Mouse (Mus musculus) heart, embryonic 14.5 days (tissue): ENCODE data around the gene Wdr60. TPM values are rescaled to one million over a fixed set of nuclear protein-coding genes. Genes with fewer than 3 reads are reported as not detected.
A peak's percentile ranks its signal among the peaks of the same experiment; 100 is the strongest.

Experiments
- ATAC-seq: fragments of 200-750 bp; cut with Nextera tagmentation; 2 replicates; pipeline ENCODE4 v1.8.0; 2017; ENCODE audit warnings: low read depth, moderate TSS enrichment; ENCODE audit not compliant: insufficient number of reproducible peaks, insufficient read depth, low FRiP score
- H3K27ac ChIP-seq, 2 experiments: fragments of 200-500 bp in 1 of 2; fragments of 300-500 bp in 1 of 2; sonication (generic) in 1 of 2; replicated peaks in 1 of 2; 2 replicates each; pipeline ENCODE4 v1.5.1; 2012 to 2014; ENCODE audit warnings: low read depth in 2 of 2, low read length in 2 of 2, control low read depth in 1 of 2, mild to moderate bottlenecking in 1 of 2, mixed read lengths in 1 of 2; ENCODE audit not compliant: control insufficient read depth in 1 of 2, insufficient read depth in 1 of 2
- H3K27me3 ChIP-seq: fragments of 300-500 bp; sonication (generic); 2 replicates; pipeline ENCODE4 v1.6.1; 2014; ENCODE audit warnings: mild to moderate bottlenecking, low read length, control low read depth; ENCODE audit not compliant: control insufficient read depth, insufficient read depth
- H3K36me3 ChIP-seq: fragments of 300-500 bp; sonication (generic); 2 replicates; pipeline ENCODE4 v1.6.1; 2014; ENCODE audit warnings: mild to moderate bottlenecking, control low read depth, low read length, mixed read lengths; ENCODE audit not compliant: control insufficient read depth, insufficient read depth
- H3K4me1 ChIP-seq, 2 experiments: fragments of 200-500 bp in 1 of 2; fragments of 300-500 bp in 1 of 2; sonication (generic) in 1 of 2; 2 replicates each; pipeline ENCODE4 v1.6.1; 2012 to 2014; ENCODE audit warnings: low read length in 2 of 2, control low read depth in 1 of 2, mixed read lengths in 1 of 2; ENCODE audit not compliant: control insufficient read depth in 2 of 2, insufficient read depth in 2 of 2
- H3K4me2 ChIP-seq: fragments of 300-500 bp; sonication (generic); 2 replicates; pipeline ENCODE4 v1.6.1; 2014; ENCODE audit warnings: mild to moderate bottlenecking, low read length
- H3K4me3 ChIP-seq, 2 experiments: fragments of 200-500 bp in 1 of 2; fragments of 300-500 bp in 1 of 2; sonication (generic) in 1 of 2; 2 replicates each; pipeline ENCODE4 v1.5.1; 2012 to 2014; ENCODE audit warnings: low read length in 2 of 2, mild to moderate bottlenecking in 2 of 2, control low read depth in 1 of 2, low read depth in 1 of 2, moderate library complexity in 1 of 2; ENCODE audit not compliant: control insufficient read depth in 1 of 2, insufficient read depth in 1 of 2
- H3K9ac ChIP-seq: fragments of 300-500 bp; sonication (generic); 2 replicates; pipeline ENCODE4 v1.6.1; 2014; ENCODE audit warnings: mild to moderate bottlenecking, low read length
- H3K9me3 ChIP-seq: fragments of 300-500 bp; sonication (generic); 2 replicates; pipeline ENCODE4 v1.6.1; 2016; ENCODE audit warnings: low read length, control low read depth; ENCODE audit not compliant: control insufficient read depth
- WGBS: fragments of 180-500 bp; shearing (Covaris S2); extraction: QIAGEN DNeasy Blood & Tissue Kit; methylation state at CpG from one replicate; pipeline ENCODE4 v1.1.7; 2014; 5-methylcytosine and 5-hydroxymethylcytosine counted together
- polyA plus RNA-seq: library from polyadenylated mRNA; unstranded; fragments of >200 nt; fragmentation: Nextera tagmentation; extraction: Ambion mirVana; gene quantifications from 2 replicates; pipeline ENCODE4 v1.2.1, GENCODE M21; 2014

Wdr60 gene
- polyA plus RNA-seq, 1 experiment from 2014 or later = 2.9 TPM

DNA sequence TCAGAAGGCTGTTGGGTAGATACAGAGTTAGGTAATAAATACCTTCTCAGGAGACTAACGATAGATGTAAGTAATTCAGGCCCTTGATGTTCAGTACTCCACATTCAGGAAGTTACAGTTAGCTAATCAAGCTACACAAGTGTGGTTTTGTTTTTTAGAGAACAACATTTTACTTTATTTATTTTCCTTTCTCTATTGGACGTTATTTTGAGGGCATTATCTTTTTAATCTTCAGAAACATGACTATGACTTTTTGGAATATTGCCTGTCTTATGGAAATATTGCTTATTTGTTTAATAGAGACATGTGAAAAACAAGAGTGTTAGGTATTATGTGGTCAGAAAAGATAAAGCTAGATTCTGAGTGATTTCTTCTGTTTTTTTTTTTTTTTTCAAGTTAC lies 30.4 kb upstream of the Wdr60 start:
- no peak overlapping the region for H3K4me2 ChIP-seq
- no peak overlapping the region for H3K27ac ChIP-seq
- H3K27me3 ChIP-seq = no peaks in the 10 kb centered on the region
- H3K9me3 ChIP-seq = no peaks in the 10 kb centered on the region
- ATAC-seq = no peak
- WGBS = 66% methylated on average over 2 of the region's 2 CpGs
- H3K9ac ChIP-seq = no peak overlapping the region
- no peaks in the 10 kb centered on the region for H3K36me3 ChIP-seq
- no peaks in the 10 kb centered on the region for H3K4me1 ChIP-seq
- no peak overlapping the region for H3K4me3 ChIP-seq

DNA sequence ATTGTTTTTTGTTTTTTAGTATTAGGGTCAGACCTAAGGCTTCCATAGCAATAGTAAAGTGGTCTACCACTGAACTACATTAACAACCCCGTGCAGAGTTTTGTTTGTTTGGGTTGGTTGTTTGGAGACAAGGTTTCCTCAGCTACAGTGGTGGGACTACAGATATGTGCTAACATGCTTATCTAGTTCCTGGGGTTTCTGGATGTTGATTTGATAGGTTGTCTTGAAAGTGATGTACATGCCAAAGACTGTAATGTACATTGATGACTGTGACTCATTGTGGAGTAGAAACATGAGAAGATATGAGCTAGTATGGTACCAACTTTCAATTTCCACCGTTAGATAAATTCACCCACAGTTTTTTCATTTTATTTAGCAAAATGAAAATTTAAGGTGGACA lies 20.7 kb upstream of the Wdr60 start:
- Histone ChIP-seq H3K4me3 (no peak overlapping the region), H3K27ac (no peak overlapping the region), H3K36me3 (no peaks in the 10 kb centered on the region; the same call in 1 of the 2 replicates), H3K4me2 (no peak overlapping the region), H3K9me3 (no peaks in the 10 kb centered on the region), H3K27me3 (no peaks in the 10 kb centered on the region), H3K4me1 (peaks cover 0 to 9% of the 10 kb centered on the region in 2 experiments; a peak in 2 of 4 replicates), H3K9ac (no peak overlapping the region)
- no peak for ATAC-seq
- 63% methylated on average over 2 of the region's 2 CpGs for WGBS

DNA sequence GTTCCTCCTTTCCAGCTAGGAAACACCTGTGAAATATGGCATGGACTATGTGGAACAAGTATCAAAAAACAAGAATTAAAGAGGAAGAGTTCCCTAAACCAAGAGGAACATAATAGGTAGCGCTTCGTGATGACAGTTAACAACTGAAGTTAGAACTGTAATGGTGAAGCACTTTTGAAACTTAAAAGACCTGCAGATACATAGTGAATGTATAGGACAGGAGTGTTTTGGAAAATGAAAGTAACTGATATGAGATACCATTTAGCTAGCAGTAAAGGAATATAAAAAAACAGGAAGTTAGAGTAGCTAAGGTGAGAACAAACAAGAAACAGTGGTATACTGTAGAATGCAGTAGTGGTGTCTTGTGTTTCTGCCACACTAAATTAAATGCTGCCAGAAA lies 20.0 kb upstream of the Wdr60 start:
- no peak for ATAC-seq
- Histone ChIP-seq H3K4me3 (no peak overlapping the region), H3K27ac (no peak overlapping the region)

DNA sequence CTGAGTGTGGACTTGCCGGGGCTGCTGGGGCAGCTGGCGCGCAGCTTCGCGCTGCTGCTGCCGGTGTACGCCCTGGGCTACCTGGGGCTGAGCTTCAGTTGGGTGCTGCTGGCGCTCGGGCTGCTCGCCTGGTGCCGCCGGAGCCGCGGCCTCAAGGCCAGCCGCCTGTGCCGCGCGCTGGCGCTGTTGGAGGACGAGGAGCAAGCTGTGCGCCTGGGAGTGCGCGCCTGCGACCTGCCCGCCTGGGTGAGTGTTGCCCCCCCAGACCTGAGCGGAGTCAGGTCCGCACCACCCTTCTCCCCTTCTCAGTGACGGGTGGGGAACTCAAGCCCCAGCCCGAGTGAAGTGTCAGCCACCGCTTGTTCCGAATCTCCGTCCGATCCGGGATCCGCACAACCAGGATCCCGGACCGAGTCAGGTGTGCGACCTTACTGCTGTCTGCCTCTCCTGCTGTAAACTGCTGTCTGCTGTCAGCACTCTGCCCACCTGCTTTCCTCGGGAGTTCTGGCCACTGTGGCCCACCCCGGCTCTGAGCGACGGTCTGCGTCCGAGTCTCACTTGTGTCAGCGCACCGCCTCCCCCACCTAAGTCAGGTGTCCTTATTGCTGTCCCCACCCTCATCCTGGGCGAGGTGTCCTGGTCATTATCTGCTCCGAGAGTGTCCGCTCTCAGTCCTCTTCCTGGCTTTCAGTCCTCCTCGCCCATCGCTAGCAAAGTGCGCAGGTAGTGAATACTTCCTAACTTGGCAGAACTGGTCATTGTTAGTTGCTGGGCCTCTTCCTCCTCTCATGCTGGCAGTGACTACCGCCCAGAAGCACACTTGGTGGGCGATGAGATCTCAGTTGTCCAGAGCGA lies 18.8 kb upstream of the Wdr60 start:
- Histone ChIP-seq H3K4me3 (peak overlapping the region; percentile 76 to 99), H3K27me3 (0 out of 2 replicates have a peak, but pooled peaks cover 2% of the 10 kb centered on the region), H3K36me3 (no peaks in the 10 kb centered on the region; the same call in 1 of the 2 replicates), H3K9me3 (no peaks in the 10 kb centered on the region), H3K27ac (peak overlapping the region; percentile 71 to 99), H3K4me1 (peaks cover 0 to 9% of the 10 kb centered on the region in 2 experiments; a peak in 2 of 4 replicates), H3K4me2 (peak overlapping the region; percentile 98), H3K9ac (peak overlapping the region; percentile 97)
- WGBS = under 1% methylated on average over 49 of the region's 55 CpGs
- no peak; the same call in 1 of the 2 replicates for ATAC-seq

More for the DNA sequence above, 20.0 kb upstream of the Wdr60 start:
- no peak overlapping the region for H3K9ac ChIP-seq
- no peaks in the 10 kb centered on the region for H3K27me3 ChIP-seq
- 90% methylated on average over 2 of the region's 2 CpGs for WGBS
- H3K4me1 ChIP-seq = peaks cover 0 to 9% of the 10 kb centered on the region in 2 experiments; a peak in 2 of 4 replicates
- H3K9me3 ChIP-seq = no peaks in the 10 kb centered on the region
- H3K4me2 ChIP-seq = no peak overlapping the region
- no peaks in the 10 kb centered on the region; the same call in 1 of the 2 replicates for H3K36me3 ChIP-seq

DNA sequence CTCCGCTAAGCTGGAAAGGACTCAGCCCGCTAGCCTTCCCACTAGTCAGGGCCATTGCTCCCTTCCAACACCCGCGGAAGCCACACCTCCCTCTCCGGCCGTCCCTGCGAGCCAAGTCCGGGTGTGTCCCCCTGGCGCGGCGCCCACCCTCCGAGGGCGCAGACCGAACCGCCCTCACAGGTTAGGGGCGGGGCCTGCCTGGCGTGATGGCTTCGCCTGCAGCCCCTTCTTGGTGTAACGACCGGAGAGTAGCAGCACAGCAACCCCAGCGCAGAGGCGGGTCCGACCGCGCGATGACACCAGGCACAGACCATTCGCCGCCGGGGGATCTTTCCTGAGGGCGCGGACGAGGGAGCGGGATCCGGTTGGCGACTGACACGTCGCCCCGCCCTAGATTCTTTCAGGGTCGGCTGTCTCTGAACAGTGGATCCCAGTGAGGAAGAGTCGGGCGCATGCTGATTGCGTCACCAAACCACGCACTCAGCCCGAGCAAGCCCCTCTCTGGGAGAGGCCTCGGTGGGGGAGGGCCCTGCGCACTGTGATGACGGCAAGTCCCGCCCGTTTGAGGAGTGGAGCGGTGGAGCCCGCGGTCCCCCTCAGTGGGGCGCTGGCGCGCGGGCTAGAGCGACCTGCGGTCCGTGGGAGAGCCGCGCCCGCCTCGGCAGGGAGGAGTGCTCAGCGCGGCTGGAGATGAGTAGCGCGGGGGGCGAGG lies 18.0 kb upstream of the Wdr60 start, which contains the start of gene Esyt2:
Esyt2 (plus strand) TSS at position 544 of the 712 bp plus-strand sequence.
- Histone ChIP-seq H3K36me3 (no peaks in the 10 kb centered on the region; the same call in 1 of the 2 replicates), H3K4me2 (peak within 1 kb of the TSS; percentile 98), H3K4me1 (peaks cover 0 to 9% of the 10 kb centered on the region in 2 experiments; a peak in 2 of 4 replicates), H3K27ac (peak within 1 kb of the TSS; percentile 91 to 99), H3K27me3 (0 out of 2 replicates have a peak, but pooled peaks cover 4% of the 10 kb centered on the region), H3K9ac (peak within 1 kb of the TSS; percentile 97), H3K4me3 (peak within 1 kb of the TSS; percentile 76 to 99), H3K9me3 (no peaks in the 10 kb centered on the region)
- WGBS = under 1% methylated on average over 68 of the region's 68 CpGs
- ATAC-seq = peak; percentile 98

DNA sequence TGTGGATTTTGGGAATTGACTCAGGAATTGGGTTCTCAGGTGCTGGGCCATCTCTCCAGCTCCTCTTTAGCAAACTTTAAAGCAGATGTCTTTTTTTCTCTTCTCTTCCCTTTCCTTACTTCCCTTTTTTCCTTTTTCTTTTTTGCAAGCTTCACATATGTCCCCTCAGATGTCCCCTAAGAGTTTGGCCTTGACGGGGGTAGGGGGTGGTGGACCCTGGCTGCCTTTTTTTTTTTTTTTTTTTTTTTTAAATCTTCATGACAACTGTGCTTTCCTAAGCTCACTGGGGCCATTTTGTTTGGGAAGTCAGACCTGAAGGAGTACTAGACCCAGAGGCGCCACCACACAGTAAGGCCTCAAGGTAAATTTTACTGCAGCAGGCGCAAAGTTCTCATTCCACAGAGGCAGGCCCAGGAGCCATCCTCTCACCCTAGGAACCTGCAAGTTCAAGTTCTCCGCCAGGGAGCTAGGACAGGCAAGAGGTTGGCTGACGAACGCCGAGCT lies 17.4 kb upstream of the Wdr60 start:
- ATAC-seq = no peak
- Histone ChIP-seq H3K4me1 (peaks cover 0 to 9% of the 10 kb centered on the region in 2 experiments; a peak in 2 of 4 replicates), H3K9me3 (no peaks in the 10 kb centered on the region), H3K4me3 (peak overlapping the region; percentile 76 to 99), H3K4me2 (peak overlapping the region; percentile 98), H3K9ac (peak overlapping the region; percentile 97), H3K27ac (peak overlapping the region; percentile 91 to 99), H3K27me3 (0 out of 2 replicates have a peak, but pooled peaks cover 4% of the 10 kb centered on the region), H3K36me3 (no peaks in the 10 kb centered on the region)
- 2% methylated on average over 7 of the region's 7 CpGs for WGBS

DNA sequence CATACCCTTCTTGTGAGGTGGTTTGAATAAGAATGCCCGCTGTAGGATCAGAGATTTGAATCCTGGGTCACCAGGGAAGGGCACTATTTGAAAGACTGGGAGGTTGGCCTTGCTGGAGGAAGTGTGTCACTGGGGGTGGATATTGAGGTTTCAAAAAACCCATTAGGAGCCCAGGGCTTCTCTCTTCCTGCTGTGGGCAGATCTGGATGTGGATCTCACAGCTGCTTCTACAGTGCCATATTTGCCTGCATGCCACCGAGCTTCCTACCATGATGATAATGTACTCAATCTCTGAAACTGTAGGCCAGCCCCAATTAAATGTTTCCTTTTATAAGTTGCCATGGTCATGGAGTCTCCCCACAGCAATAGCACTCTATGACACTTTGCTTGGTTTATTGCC lies 16.4 kb upstream of the Wdr60 start:
- peaks cover 9% of the 10 kb centered on the region for H3K27me3 ChIP-seq
- H3K4me1 ChIP-seq = peaks cover 0 to 9% of the 10 kb centered on the region in 2 experiments; a peak in 2 of 4 replicates
- ATAC-seq = no peak
- no peak overlapping the region for H3K27ac ChIP-seq
- H3K9ac ChIP-seq = no peak overlapping the region
- H3K4me2 ChIP-seq = no peak overlapping the region
- H3K36me3 ChIP-seq = no peaks in the 10 kb centered on the region
- no peaks in the 10 kb centered on the region for H3K9me3 ChIP-seq
- no peak overlapping the region for H3K4me3 ChIP-seq
- 92% methylated on average over 2 of the region's 2 CpGs for WGBS
